Mouse (Mus musculus): ENCODE data around the gene Srp9. TPM values are rescaled to one million over a fixed set of nuclear protein-coding genes. Genes with fewer than 3 reads are reported as not detected.
"Not testable (repeated sequence)": the region's sequence is repeated elsewhere in the genome, so short reads cannot be mapped to it uniquely, and the experiment has no call there.

The Srp9 gene
- total RNA-seq, 4 experiments from 2014 or later = 53.4 to 66.8 (median 60.4) TPM

GRCm38 (mm10) chr1:182143288-182143687 is 18.8 kb downstream of the Srp9 start:
- DNase-seq (ENCODE audit: low spot score in 2 of 2) = no peak

GRCm38 (mm10) chr1:182145546-182145945 is 21.0 kb downstream of the Srp9 start:
- no peak for DNase-seq (ENCODE audit: low spot score in 2 of 2)

GRCm38 (mm10) chr1:182148864-182149514 is 24.5 kb downstream of the Srp9 start:
- no peak for DNase-seq (ENCODE audit: low spot score in 2 of 2)

- DNase-seq (ENCODE audit: low spot score in 2 of 2) = no peak
Measured at GRCm38 (mm10) chr1:182149966-182150365, 25.4 kb downstream of the Srp9 start.

- DNase-seq (ENCODE audit: low spot score in 2 of 2) = no peak
Measured at GRCm38 (mm10) chr1:182157734-182158133, 33.2 kb downstream of the Srp9 start.

- DNase-seq (ENCODE audit: low spot score in 2 of 2) = no peak
Measured at GRCm38 (mm10) chr1:182159575-182159974, 35.0 kb downstream of the Srp9 start.

- DNase-seq (ENCODE audit: low spot score in 2 of 2) = no peak
Measured at GRCm38 (mm10) chr1:182162951-182163350, 38.4 kb downstream of the Srp9 start.

- no peak for DNase-seq (ENCODE audit: low spot score in 2 of 2)
Measured at GRCm38 (mm10) chr1:182164386-182164785, 39.8 kb downstream of the Srp9 start, which contains the start of gene Vmn1r1. Vmn1r1 (minus strand) TSS chr1:182164486.

- DNase-seq (ENCODE audit: low spot score in 2 of 2) = not testable (repeated sequence)
Measured at GRCm38 (mm10) chr1:182170206-182170605, 45.7 kb downstream of the Srp9 start.

- DNase-seq (ENCODE audit: low spot score in 2 of 2) = not testable (repeated sequence)
Measured at GRCm38 (mm10) chr1:182176985-182177384, 52.4 kb downstream of the Srp9 start.

GRCm38 (mm10) chr1:182181456-182182305 is 57.1 kb downstream of the Srp9 start:
- no peak for DNase-seq (ENCODE audit: low spot score in 2 of 2)

Other genes with a start within 250 kb of the Srp9 start
- 100 to 1,000 TPM; 153 to 192 (median 162) TPM for gene Enah, start 104.7 kb upstream of the Srp9 start, total RNA-seq (2022)
- not detected for gene Vmn1r1, start 39.7 kb downstream of the Srp9 start, total RNA-seq (2022)
- gene Degs1, start 158.1 kb downstream of the Srp9 start, total RNA-seq (2022) = 10 to 100 TPM; 73.6 to 84.7 (median 79.1) TPM
- 10 to 100 TPM; 45.3 to 49.9 (median 48.9) TPM for gene Fbxo28, start 216.9 kb downstream of the Srp9 start, total RNA-seq (2022)

All from left cerebral cortex, adult 8-10 months (tissue).